Mouse (Mus musculus): Measurements from ENCODE around the gene Gm28230. TPM values are rescaled to one million over a fixed set of nuclear protein-coding genes. Genes with fewer than 3 reads are reported as not detected.

Gene Gm28230
- total RNA-seq, 1 experiment: 0.22 TPM

GRCm38 (mm10) chr2:74777536-74778275 lies 51.2 kb downstream of the Gm28230 start:
- H3K9me3 ChIP-seq (ENCODE audit: control insufficient read depth, insufficient read depth, low read depth, low read length): no peaks in the 10 kb centered on the region
- DNase-seq (ENCODE audit: low read depth, low spot score): no peak
- H3K9ac ChIP-seq (ENCODE audit: insufficient read depth, low read depth, low read length, poor library complexity, severe bottlenecking): no peak overlapping the region
- TF ChIP-seq HCFC1 (IDR thresholded peaks at IDR 0.05; ENCODE audit: borderline replicate concordance, insufficient read depth, low read length): no peak
- TF ChIP-seq MAFK (IDR thresholded peaks at IDR 0.05; ENCODE audit: insufficient read depth, low read depth, low read length): no peak
- no peak for TF ChIP-seq ZNF384 (IDR thresholded peaks at IDR 0.05; ENCODE audit: low read depth, low read length)
- TF ChIP-seq CHD2 (IDR thresholded peaks at IDR 0.05; ENCODE audit: low read depth, low read length): no peak
- no peak for TF ChIP-seq ZC3H11A (IDR thresholded peaks at IDR 0.05; ENCODE audit: borderline replicate concordance, low read depth, low read length)
- H3K4me3 ChIP-seq (ENCODE audit: insufficient read depth in 1 of 2, low read depth in 1 of 2, low read length in 2 of 2, poor library complexity in 1 of 2, severe bottlenecking in 1 of 2): no peak overlapping the region
- in situ Hi-C loops (cut with MboI; ENCODE audit: low sequenced_read_pairs in 2 of 2, unreplicated experiment in 2 of 2): no loop called here
- H3K27ac ChIP-seq (ENCODE audit: insufficient read depth, low read depth, low read length, poor library complexity, severe bottlenecking): no peak overlapping the region
- H3K4me1 ChIP-seq (ENCODE audit: control insufficient read depth in 2 of 2, insufficient read depth in 2 of 2, low read length in 2 of 2, poor library complexity in 1 of 2): no peaks in the 10 kb centered on the region
- H3K36me3 ChIP-seq (ENCODE audit: control insufficient read depth, insufficient read depth, low read length, poor library complexity, severe bottlenecking): no peaks in the 10 kb centered on the region

- in situ Hi-C loops (cut with MboI; ENCODE audit: low sequenced_read_pairs in 2 of 2, unreplicated experiment in 2 of 2): no loop called here
- Histone ChIP-seq H3K36me3 (ENCODE audit: control insufficient read depth, insufficient read depth, low read length, poor library complexity, severe bottlenecking) (no peaks in the 10 kb centered on the region), H3K4me3 (ENCODE audit: insufficient read depth in 1 of 2, low read depth in 1 of 2, low read length in 2 of 2, poor library complexity in 1 of 2, severe bottlenecking in 1 of 2) (no peak overlapping the region), H3K27ac (ENCODE audit: insufficient read depth, low read depth, low read length, poor library complexity, severe bottlenecking) (no peak overlapping the region), H3K4me1 (ENCODE audit: control insufficient read depth in 2 of 2, insufficient read depth in 2 of 2, low read length in 2 of 2, poor library complexity in 1 of 2) (no peaks in the 10 kb centered on the region), H3K9ac (ENCODE audit: insufficient read depth, low read depth, low read length, poor library complexity, severe bottlenecking) (no peak overlapping the region), H3K9me3 (ENCODE audit: control insufficient read depth, insufficient read depth, low read depth, low read length) (no peaks in the 10 kb centered on the region)
- no peak for TF ChIP-seq HCFC1 (IDR thresholded peaks at IDR 0.05; ENCODE audit: borderline replicate concordance, insufficient read depth, low read length)
- no peak for TF ChIP-seq MAFK (IDR thresholded peaks at IDR 0.05; ENCODE audit: insufficient read depth, low read depth, low read length)
- no peak for TF ChIP-seq CHD2 (IDR thresholded peaks at IDR 0.05; ENCODE audit: low read depth, low read length)
- TF ChIP-seq ZC3H11A (IDR thresholded peaks at IDR 0.05; ENCODE audit: borderline replicate concordance, low read depth, low read length): no peak
- no peak for TF ChIP-seq ZNF384 (IDR thresholded peaks at IDR 0.05; ENCODE audit: low read depth, low read length)
- no peak for DNase-seq (ENCODE audit: low read depth, low spot score)
Measured at GRCm38 (mm10) chr2:74781386-74781785, 54.9 kb downstream of the Gm28230 start.

GRCm38 (mm10) chr2:74795531-74795930 lies 69.0 kb downstream of the Gm28230 start:
- Histone ChIP-seq H3K9ac (ENCODE audit: insufficient read depth, low read depth, low read length, poor library complexity, severe bottlenecking) (no peak overlapping the region), H3K4me1 (ENCODE audit: control insufficient read depth in 2 of 2, insufficient read depth in 2 of 2, low read length in 2 of 2, poor library complexity in 1 of 2) (peaks cover 0 to 2% of the 10 kb centered on the region in 2 experiments; a peak in 1 of 4 replicates), H3K4me3 (ENCODE audit: insufficient read depth in 1 of 2, low read depth in 1 of 2, low read length in 2 of 2, poor library complexity in 1 of 2, severe bottlenecking in 1 of 2) (no peak overlapping the region), H3K27ac (ENCODE audit: insufficient read depth, low read depth, low read length, poor library complexity, severe bottlenecking) (no peak overlapping the region), H3K9me3 (ENCODE audit: control insufficient read depth, insufficient read depth, low read depth, low read length) (no peaks in the 10 kb centered on the region; the same call in 1 of the 2 replicates), H3K36me3 (ENCODE audit: control insufficient read depth, insufficient read depth, low read length, poor library complexity, severe bottlenecking) (no peaks in the 10 kb centered on the region)
- in situ Hi-C loops (cut with MboI; ENCODE audit: low sequenced_read_pairs in 2 of 2, unreplicated experiment in 2 of 2): no loop called here
- TF ChIP-seq ZC3H11A (IDR thresholded peaks at IDR 0.05; ENCODE audit: borderline replicate concordance, low read depth, low read length): no peak
- no peak for TF ChIP-seq MAFK (IDR thresholded peaks at IDR 0.05; ENCODE audit: insufficient read depth, low read depth, low read length)
- no peak for TF ChIP-seq CHD2 (IDR thresholded peaks at IDR 0.05; ENCODE audit: low read depth, low read length)
- no peak for TF ChIP-seq HCFC1 (IDR thresholded peaks at IDR 0.05; ENCODE audit: borderline replicate concordance, insufficient read depth, low read length)
- TF ChIP-seq ZNF384 (IDR thresholded peaks at IDR 0.05; ENCODE audit: low read depth, low read length): no peak
- DNase-seq (ENCODE audit: low read depth, low spot score): no peak

Other genes with a start within 250 kb of the Gm28230 start
- 33.6 and 36.1 TPM in 2 replicates for gene Lnpk, start 147.3 kb upstream of the Gm28230 start, total RNA-seq (2012; rRNA removed)
- gene Evx2, start 67.2 kb upstream of the Gm28230 start, total RNA-seq (2012; rRNA removed): not detected in 2 replicates
- gene Hoxd13, start 58.4 kb upstream of the Gm28230 start, total RNA-seq (2012; rRNA removed): 0.26 and 0.98 TPM in 2 replicates
- gene Hoxd12, start 51.7 kb upstream of the Gm28230 start, total RNA-seq (2012; rRNA removed): not detected in 2 replicates
- 0.11 and 0.18 TPM in 2 replicates for gene Hoxd11, start 47.2 kb upstream of the Gm28230 start, total RNA-seq (2012; rRNA removed)
- 0.40 TPM in 1 of 2 replicates, not detected in the other for gene Hoxd10, start 34.8 kb upstream of the Gm28230 start, total RNA-seq (2012; rRNA removed)
- 0.37 and 0.76 TPM in 2 replicates for gene Hoxd9, start 29.0 kb upstream of the Gm28230 start, total RNA-seq (2012; rRNA removed)
- 0.63 and 1.2 TPM in 2 replicates for gene Hoxd8, start 22.1 kb upstream of the Gm28230 start, total RNA-seq (2012; rRNA removed)
- gene Hoxd3, start 14.8 kb upstream of the Gm28230 start, total RNA-seq (2012; rRNA removed): 0.40 TPM in 1 of 2 replicates, not detected in the other
- gene Hoxd4, start 14.8 kb upstream of the Gm28230 start, total RNA-seq (2012; rRNA removed): 0.16 and 0.94 TPM in 2 replicates
- 0.26 and 0.36 TPM in 2 replicates for gene Hoxd1, start 36.3 kb downstream of the Gm28230 start, total RNA-seq (2012; rRNA removed)
- gene Mtx2, start 99.1 kb downstream of the Gm28230 start, total RNA-seq (2012; rRNA removed): 31.2 and 35.7 TPM in 2 replicates

All from ES-E14 (cell line).